Mouse (Mus musculus) CH12.LX (cell line): ENCODE data around the gene Erbb2. TPM values are rescaled to one million over a fixed set of nuclear protein-coding genes. Genes with fewer than 3 reads are reported as not detected.

Source experiments
- DNase-seq: peaks from one replicate; pipeline ENCODE4 v3.0.0-alpha.2; 2013; ENCODE audit errors: extremely low read depth
- H3K27ac ChIP-seq: 2 replicates; pipeline ENCODE4 v1.5.1; 2012; ENCODE audit warnings: low read depth, mild to moderate bottlenecking, control low read depth, moderate library complexity; ENCODE audit not compliant: insufficient read depth
- H3K27me3 ChIP-seq: replicated peaks from 2 replicates; pipeline ENCODE3; 2012; ENCODE audit warnings: inconsistent platforms
- H3K36me3 ChIP-seq, 2 experiments: replicated peaks in 1 of 2; 2 replicates each; pipeline versions ENCODE3 to v1.6.1; 2012; ENCODE audit warnings: inconsistent platforms in 1 of 2, low read length in 1 of 2, mild to moderate bottlenecking in 1 of 2, mixed read lengths in 1 of 2, moderate library complexity in 1 of 2; ENCODE audit not compliant: control insufficient read depth in 1 of 2, insufficient read depth in 1 of 2
- H3K4me1 ChIP-seq, 2 experiments: 2 replicates each; pipeline ENCODE4 v1.6.1; 2012; ENCODE audit warnings: inconsistent platforms in 1 of 2, moderate library complexity in 1 of 2; ENCODE audit not compliant: insufficient read depth in 2 of 2, control insufficient read depth in 1 of 2
- H3K4me2 ChIP-seq: 2 replicates; pipeline ENCODE4 v1.6.1; 2012; ENCODE audit warnings: low read depth, mild to moderate bottlenecking, control low read depth; ENCODE audit not compliant: poor library complexity, insufficient read depth, severe bottlenecking
- H3K4me3 ChIP-seq, 3 experiments: fragments of 150-350 bp in 1 of 3; sonication (generic) in 1 of 3; replicated peaks in 1 of 3; 2 replicates each; pipeline versions ENCODE3 to v1.5.1; 2011 to 2012; ENCODE audit warnings: low read depth in 2 of 3, low read length in 2 of 3, mild to moderate bottlenecking in 2 of 3, moderate library complexity in 2 of 3, control low read depth in 1 of 3, improper control_type of control experiment in 1 of 3, inconsistent platforms in 1 of 3, mixed read lengths in 1 of 3; ENCODE audit not compliant: poor library complexity in 1 of 3
- H3K79me2 ChIP-seq: replicated peaks from 2 replicates; pipeline ENCODE4 v1.6.1; 2012; ENCODE audit warnings: mild to moderate bottlenecking, moderate library complexity; ENCODE audit not compliant: control insufficient read depth, poor library complexity, insufficient read depth, severe bottlenecking; ENCODE audit errors: extremely low read depth
- H3K9ac ChIP-seq: 2 replicates; pipeline ENCODE4 v1.6.1; 2012; ENCODE audit warnings: low read depth, mild to moderate bottlenecking, control low read depth, moderate library complexity; ENCODE audit not compliant: insufficient read depth
- H3K9me3 ChIP-seq: replicated peaks from 2 replicates; pipeline ENCODE3; 2012; ENCODE audit warnings: low read length, inconsistent platforms, mixed read lengths
- CHD1 ChIP-seq: IDR thresholded peaks from 2 replicates; pipeline ENCODE4 v1.6.1; 2012; ENCODE audit warnings: low read depth, low read length, improper control_type of control experiment, inconsistent platforms
- CTCF ChIP-seq, 2 experiments: IDR thresholded peaks in 1 of 2; conservative IDR thresholded peaks in 1 of 2; 2 replicates each; pipeline ENCODE4 v1.5.1; 2011 to 2012; ENCODE audit warnings: low read depth in 2 of 2, low read length in 2 of 2, improper control_type of control experiment in 1 of 2, inconsistent platforms in 1 of 2, mild to moderate bottlenecking in 1 of 2, moderate library complexity in 1 of 2
- ELF1 ChIP-seq: IDR thresholded peaks from 2 replicates; pipeline ENCODE4 v1.6.1; 2014; ENCODE audit warnings: low read depth, mild to moderate bottlenecking, inconsistent platforms, low read length, improper control_type of control experiment
- EP300 ChIP-seq: IDR thresholded peaks from 2 replicates; pipeline ENCODE4 v1.6.1; 2011; ENCODE audit warnings: low read length, improper control_type of control experiment
- ETS1 ChIP-seq: conservative IDR thresholded peaks from 2 replicates; pipeline ENCODE4 v1.6.1; 2012; ENCODE audit warnings: low read depth, mild to moderate bottlenecking, inconsistent platforms, low read length, improper control_type of control experiment, moderate library complexity
- GABPA ChIP-seq: IDR thresholded peaks from 2 replicates; pipeline ENCODE4 v1.6.1; 2012; ENCODE audit warnings: low read depth, low read length, improper control_type of control experiment, inconsistent platforms; ENCODE audit not compliant: insufficient replicate concordance
- HCFC1 ChIP-seq: IDR thresholded peaks from 2 replicates; pipeline ENCODE4 v1.6.1; 2012; ENCODE audit warnings: low read depth, mild to moderate bottlenecking, inconsistent platforms, low read length, improper control_type of control experiment
- JUN ChIP-seq: IDR thresholded peaks from 2 replicates; pipeline ENCODE4 v1.6.1; 2011; ENCODE audit warnings: low read depth, mild to moderate bottlenecking, low read length, improper control_type of control experiment, moderate library complexity; ENCODE audit not compliant: insufficient read depth
- KAT2A ChIP-seq: IDR thresholded peaks from 2 replicates; pipeline ENCODE4 v1.6.1; 2012; ENCODE audit warnings: low read length, improper control_type of control experiment, inconsistent platforms; ENCODE audit not compliant: insufficient replicate concordance
- MAFK ChIP-seq: IDR thresholded peaks from 2 replicates; pipeline ENCODE4 v1.6.1; 2011; ENCODE audit warnings: low read length, improper control_type of control experiment; ENCODE audit not compliant: insufficient replicate concordance
- MAZ ChIP-seq: IDR thresholded peaks from 2 replicates; pipeline ENCODE4 v1.6.1; 2012; ENCODE audit warnings: low read depth, mild to moderate bottlenecking, inconsistent platforms, low read length, improper control_type of control experiment, moderate library complexity
- MXI1 ChIP-seq: IDR thresholded peaks from 2 replicates; pipeline ENCODE4 v1.6.1; 2011; ENCODE audit warnings: mild to moderate bottlenecking, low read depth, low read length, improper control_type of control experiment
- MYC ChIP-seq: IDR thresholded peaks from 2 replicates; pipeline ENCODE4 v1.6.1; 2011; ENCODE audit warnings: low read depth, mild to moderate bottlenecking, improper control_type of control experiment, low read length
- NELFE ChIP-seq: IDR thresholded peaks from 2 replicates; pipeline ENCODE4 v1.6.1; 2011; ENCODE audit warnings: low read depth, low read length, improper control_type of control experiment
- POLR2A ChIP-seq: IDR thresholded peaks from 2 replicates; pipeline ENCODE4 v1.6.1; 2011; ENCODE audit warnings: low read depth, mild to moderate bottlenecking, improper control_type of control experiment, low read length
- POLR2AphosphoS2 ChIP-seq: IDR thresholded peaks from 2 replicates; pipeline ENCODE4 v1.6.1; 2011; ENCODE audit warnings: low read depth, low read length, improper control_type of control experiment
- SMC3 ChIP-seq: IDR thresholded peaks from 2 replicates; pipeline ENCODE4 v1.6.1; 2011; ENCODE audit warnings: low read depth, low read length, improper control_type of control experiment
- TCF12 ChIP-seq: IDR thresholded peaks from 2 replicates; pipeline ENCODE4 v1.6.1; 2014; ENCODE audit warnings: low read depth, mild to moderate bottlenecking, inconsistent platforms, low read length, improper control_type of control experiment
- UBTF ChIP-seq: IDR thresholded peaks from 2 replicates; pipeline ENCODE4 v1.6.1; 2012; ENCODE audit warnings: low read depth, mild to moderate bottlenecking, inconsistent platforms, low read length, improper control_type of control experiment, moderate library complexity
- USF2 ChIP-seq: conservative IDR thresholded peaks from 2 replicates; pipeline ENCODE4 v1.6.1; 2011; ENCODE audit warnings: low read depth, low read length, improper control_type of control experiment
- ZKSCAN1 ChIP-seq: IDR thresholded peaks from 2 replicates; pipeline ENCODE4 v1.6.1; 2012; ENCODE audit warnings: low read depth, inconsistent platforms, low read length, improper control_type of control experiment, borderline replicate concordance
- dilution Hi-C: fragments of 300-500 bp; cut with MboI; formaldehyde crosslinking; loops from 2 replicates; pipeline ENCODE4 v1.14.3; 2020; ENCODE audit warnings: low sequenced_read_pairs; ENCODE audit not compliant: extremely low pct_unique_long_range_greater_than_20kb, extremely low pct_ligation_motif_present
- in situ Hi-C: fragments of 300-500 bp; cut with MboI; formaldehyde crosslinking; loops from 3 replicates; pipeline ENCODE4 v1.14.3; 2019; ENCODE audit warnings: low sequenced_read_pairs, low pct_ligation_motif_present, low pct_unique_long_range_greater_than_20kb, mixed read lengths
- polyA plus RNA-seq: library from polyadenylated mRNA; unstranded; fragments of >175 nt; gene quantifications from 2 replicates; pipeline ENCODE4 v1.2.1, GENCODE M21; 2012; ENCODE audit warnings: low read depth; ENCODE audit not compliant: insufficient read length
- total RNA-seq, 2 experiments: library from RNA; depleted of rRNA; stranded (reverse); fragments of 300-350 nt in 1 of 2; fragments of >200 nt in 1 of 2; gene quantifications; 2 replicates each; pipeline ENCODE4 v1.2.3; 2012 to 2014

Gene Erbb2
- total and polyA plus RNA-seq, 3 experiments = 0.06 to 0.17 TPM; not detected in 1

- no peak for DNase-seq
- no peak overlapping the region for H3K4me3 ChIP-seq
- no peaks in the 10 kb centered on the region for H3K79me2 ChIP-seq
- in situ Hi-C loops = no loop called here
- dilution Hi-C loops = no loop called here
- TF ChIP-seq KAT2A = no peak
- no peak for TF ChIP-seq POLR2A
- TF ChIP-seq ZKSCAN1 = no peak
- TF ChIP-seq ETS1 = no peak
- TF ChIP-seq CTCF (conservative IDR thresholded peaks at IDR 0.05 in 1 of 2, IDR thresholded peaks at IDR 0.05 in 1 of 2; ENCODE audit: low read depth in 2 of 2, low read length in 2 of 2) = no peak
- TF ChIP-seq TCF12 = no peak
- no peak for TF ChIP-seq UBTF
- TF ChIP-seq SMC3 = no peak
- TF ChIP-seq MAFK = no peak
- TF ChIP-seq HCFC1 = no peak
- no peak for TF ChIP-seq NELFE
- no peak for TF ChIP-seq POLR2AphosphoS2
- no peak for TF ChIP-seq GABPA
- no peak for TF ChIP-seq USF2
- TF ChIP-seq CHD1 = no peak
- no peak overlapping the region for H3K9ac ChIP-seq
- peaks cover 0 to 13% of the 10 kb centered on the region in 2 experiments for H3K36me3 ChIP-seq
- no peaks in the 10 kb centered on the region for H3K9me3 ChIP-seq
- peaks cover 0 to 29% of the 10 kb centered on the region in 2 experiments; a peak in 2 of 4 replicates for H3K4me1 ChIP-seq
- H3K4me2 ChIP-seq = no peak overlapping the region
- no peak overlapping the region for H3K27ac ChIP-seq
- H3K27me3 ChIP-seq = peaks cover 7% of the 10 kb centered on the region
Measured at GRCm38 (mm10) chr11:98387056-98387577, 25.2 kb upstream of the Erbb2 start.

- no peak for DNase-seq
- H3K9me3 ChIP-seq = no peaks in the 10 kb centered on the region
- TF ChIP-seq MAZ (no peak), USF2 (no peak), MXI1 (no peak), GABPA (no peak), ELF1 (no peak), HCFC1 (no peak), JUN (no peak), MYC (no peak), EP300 (no peak)
- no peaks in the 10 kb centered on the region for H3K79me2 ChIP-seq
- peaks cover 7% of the 10 kb centered on the region for H3K27me3 ChIP-seq
- H3K27ac ChIP-seq = no peak overlapping the region
- H3K36me3 ChIP-seq = peaks cover 0 to 12% of the 10 kb centered on the region in 2 experiments
- no peak overlapping the region for H3K4me2 ChIP-seq
- dilution Hi-C loops = no loop called here
- no peak overlapping the region for H3K9ac ChIP-seq
- in situ Hi-C loops = no loop called here
- no peak overlapping the region for H3K4me3 ChIP-seq
- H3K4me1 ChIP-seq = peaks cover 2 to 39% of the 10 kb centered on the region in 2 experiments
Measured at GRCm38 (mm10) chr11:98388282-98388681, 24.0 kb upstream of the Erbb2 start.
